Mouse (Mus musculus): Measurements from ENCODE around the gene Cdh23.

Cdh23 gene

GRCm38 (mm10) chr10:60399449-60399848 is 296.8 kb downstream of the Cdh23 start, which contains the start of gene Gm17455:
TSS of gene Gm17455 (plus strand) at chr10:60399726.
- DNase-seq (ENCODE audit: low read depth) = no peak

GRCm38 (mm10) chr10:60398051-60398814 is 298.1 kb downstream of the Cdh23 start:
- peak; percentile 59 for DNase-seq (ENCODE audit: low read depth)

- no peak for DNase-seq (ENCODE audit: low read depth)
These were observed 300.7 kb downstream of the Cdh23 start for GRCm38 (mm10) chr10:60395605-60396004.

DNA sequence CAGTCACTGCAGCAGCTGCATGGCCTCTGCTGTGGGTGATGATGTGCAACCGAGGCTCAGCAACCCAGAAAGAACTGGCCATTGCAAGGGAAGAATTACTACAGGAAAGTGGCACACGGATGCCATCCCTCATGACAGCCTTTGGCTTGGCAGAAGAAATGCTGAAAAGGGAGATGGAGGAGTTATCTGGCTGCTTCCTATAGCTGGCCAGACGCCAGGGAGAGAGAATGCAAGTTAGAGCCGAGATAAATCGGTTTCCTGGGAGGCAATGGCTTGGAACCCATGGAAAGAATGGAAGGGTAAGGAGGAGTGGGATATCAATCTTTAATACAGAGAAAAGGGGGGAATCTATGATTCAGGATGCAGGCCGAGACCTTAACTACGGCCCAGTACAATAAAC is 301.4 kb downstream of the Cdh23 start:
- DNase-seq (ENCODE audit: low read depth) = no peak

DNA sequence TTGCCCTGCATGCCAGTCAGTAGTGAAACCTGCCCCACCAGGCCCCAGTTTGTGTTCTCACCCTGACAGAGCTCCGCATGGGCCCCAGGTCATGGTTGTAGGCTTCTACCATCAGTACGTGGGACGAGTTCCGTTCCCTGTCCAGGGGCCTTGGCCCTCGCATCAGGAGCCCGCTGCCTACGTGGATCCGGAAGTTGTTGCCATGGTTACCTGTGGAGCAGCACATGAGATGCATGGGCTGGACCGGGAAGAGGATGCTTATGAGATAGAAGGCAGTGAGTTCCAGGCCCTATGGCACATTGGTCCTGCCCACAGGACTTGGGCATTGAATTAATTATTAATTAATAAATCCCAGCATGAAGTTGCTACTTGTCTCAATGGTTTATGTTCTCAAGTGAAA is 304.6 kb downstream of the Cdh23 start:
- no peak for DNase-seq (ENCODE audit: low read depth)

GRCm38 (mm10) chr10:60390904-60391420 is 305.3 kb downstream of the Cdh23 start:
- DNase-seq (ENCODE audit: low read depth) = no peak

DNA sequence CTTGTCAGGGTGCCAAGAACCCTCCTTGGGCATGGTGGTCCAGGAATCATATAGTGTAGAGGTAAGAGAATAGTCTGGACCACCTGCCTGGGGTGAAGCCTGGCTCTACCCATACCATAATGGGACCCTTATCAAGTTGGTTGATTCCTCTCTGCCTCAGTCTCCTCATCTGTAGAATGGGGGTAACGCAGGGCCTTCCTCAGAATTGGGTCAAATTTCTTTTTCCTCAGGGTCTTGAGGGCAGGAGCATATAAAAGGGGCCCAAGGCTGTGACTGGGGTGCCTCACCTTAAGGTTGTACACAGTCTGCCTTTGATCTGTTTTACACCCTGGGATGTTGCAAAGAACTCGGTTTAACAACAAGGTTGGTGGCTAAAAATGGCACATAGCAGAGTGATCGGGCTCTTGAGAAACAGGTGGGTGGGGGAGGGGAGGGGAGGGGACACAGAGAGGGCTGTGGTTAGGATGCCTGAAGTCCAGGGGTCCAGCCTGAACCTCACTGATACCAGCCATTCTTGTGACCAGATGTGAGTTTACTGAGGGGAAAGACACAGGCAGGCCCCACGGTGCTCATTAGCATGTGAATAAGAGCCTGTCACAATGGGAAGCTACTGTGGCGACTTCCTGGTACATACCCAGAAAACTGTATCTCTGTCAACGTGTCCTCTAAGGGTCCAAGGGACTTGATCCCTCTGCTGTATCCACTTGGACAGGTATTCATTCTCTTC is 305.9 kb downstream of the Cdh23 start:
- peak; percentile 61 for DNase-seq (ENCODE audit: low read depth)

DNA sequence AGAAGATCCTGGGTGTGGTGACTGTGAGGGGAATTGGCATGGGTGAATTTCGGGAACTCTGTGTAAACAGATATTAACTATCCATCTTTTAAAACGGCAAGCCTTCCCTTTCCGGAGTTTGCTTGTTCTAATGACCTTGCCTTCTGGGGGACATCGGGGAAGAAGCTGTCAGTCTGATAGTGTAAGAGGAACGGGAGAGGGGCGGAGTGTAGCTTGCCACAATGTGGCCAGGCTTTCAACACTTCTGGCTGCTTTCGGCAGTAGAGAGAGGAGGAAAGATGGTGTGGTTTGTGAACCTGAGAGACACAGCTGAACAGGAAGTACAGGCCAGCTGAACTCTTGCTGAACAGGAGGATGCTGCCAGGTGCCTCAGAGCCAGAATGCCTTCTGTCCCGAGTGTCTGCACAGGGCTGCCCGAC is 306.8 kb downstream of the Cdh23 start:
- DNase-seq (ENCODE audit: low read depth) = peak; percentile 78

- DNase-seq (ENCODE audit: low read depth) = no peak
These were observed 308.0 kb downstream of the Cdh23 start for GRCm38 (mm10) chr10:60388332-60388731.

DNA sequence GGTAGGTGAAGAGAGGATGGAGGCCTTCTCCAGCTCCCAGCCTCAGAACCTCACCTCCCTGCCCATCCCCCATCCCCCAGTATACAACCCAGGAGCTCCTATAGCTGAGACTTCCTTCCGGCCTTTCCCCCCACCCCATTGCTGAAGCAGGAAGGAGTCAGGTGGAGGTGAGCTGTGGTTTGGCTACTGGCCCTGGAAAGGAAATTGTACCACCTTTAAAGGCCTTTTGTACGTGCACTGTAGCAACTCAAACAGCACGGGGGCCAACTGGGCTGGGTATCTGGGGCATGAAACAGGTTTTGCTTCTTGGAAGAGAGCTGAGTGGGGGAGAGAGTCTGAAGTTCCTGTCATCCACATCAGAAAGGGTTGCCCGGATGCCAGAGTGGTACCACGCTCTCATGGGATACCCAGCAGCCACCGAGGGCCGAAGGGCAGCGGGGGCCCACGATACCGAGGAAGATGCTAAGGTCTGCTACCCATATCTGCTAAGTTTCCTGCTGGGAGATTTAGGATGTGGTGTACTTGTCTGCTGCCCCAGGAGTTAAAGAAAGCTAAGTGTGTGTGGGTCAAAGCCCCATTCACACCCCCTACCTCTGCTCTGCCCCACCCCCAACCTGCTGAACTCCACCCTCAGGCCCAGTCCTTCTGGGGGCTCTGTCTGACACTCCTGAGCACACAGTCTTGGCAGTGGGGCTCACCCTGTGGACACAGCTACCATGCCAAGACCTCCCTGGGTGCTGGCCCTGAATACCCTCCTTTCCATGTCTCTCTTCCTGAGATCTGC is 315.0 kb downstream of the Cdh23 start:
- peak; percentile 85 for DNase-seq (ENCODE audit: low read depth)

DNA sequence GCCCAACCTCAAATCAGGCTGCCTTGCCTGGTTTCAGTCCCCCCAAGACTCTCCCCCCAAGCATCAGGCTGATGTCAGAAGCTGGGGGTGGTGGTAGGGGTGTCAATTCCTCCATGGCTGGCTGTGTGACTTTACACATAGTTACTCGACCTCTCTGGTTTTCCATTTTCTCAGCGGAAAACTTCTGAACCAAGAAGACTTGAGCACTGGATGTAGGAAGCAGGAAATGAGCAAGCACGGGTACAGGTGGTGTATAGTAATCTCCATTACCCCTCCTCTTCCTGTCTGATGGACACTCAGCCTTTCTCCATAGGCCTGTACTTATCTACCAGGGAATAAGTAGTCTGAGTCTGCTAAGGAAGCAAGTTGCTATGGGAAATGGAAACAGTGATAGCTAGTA is 316.1 kb downstream of the Cdh23 start:
- peak; percentile 61 for DNase-seq (ENCODE audit: low read depth)

GRCm38 (mm10) chr10:60379419-60379957 is 316.8 kb downstream of the Cdh23 start:
- no peak for DNase-seq (ENCODE audit: low read depth)

DNA sequence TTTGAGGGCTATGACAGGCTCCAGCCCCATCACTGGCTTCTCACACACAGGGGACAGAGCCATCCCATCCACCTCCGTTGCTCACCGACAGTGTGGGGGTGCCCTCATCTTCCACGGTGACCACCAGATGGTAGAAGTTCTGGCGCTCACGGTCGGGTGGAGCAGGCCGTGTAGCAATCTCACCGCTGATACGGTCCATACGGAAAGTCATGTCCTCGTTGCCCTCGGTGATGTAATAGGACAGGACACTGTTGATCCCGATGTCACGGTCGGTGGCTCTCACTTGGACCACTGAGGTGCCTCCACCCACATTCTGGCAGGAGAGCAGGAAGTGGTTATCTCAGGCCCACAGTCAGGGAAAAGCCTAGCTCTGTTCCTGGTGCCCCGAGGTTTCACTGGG is 319.6 kb downstream of the Cdh23 start:
- no peak for DNase-seq (ENCODE audit: low read depth)

DNA sequence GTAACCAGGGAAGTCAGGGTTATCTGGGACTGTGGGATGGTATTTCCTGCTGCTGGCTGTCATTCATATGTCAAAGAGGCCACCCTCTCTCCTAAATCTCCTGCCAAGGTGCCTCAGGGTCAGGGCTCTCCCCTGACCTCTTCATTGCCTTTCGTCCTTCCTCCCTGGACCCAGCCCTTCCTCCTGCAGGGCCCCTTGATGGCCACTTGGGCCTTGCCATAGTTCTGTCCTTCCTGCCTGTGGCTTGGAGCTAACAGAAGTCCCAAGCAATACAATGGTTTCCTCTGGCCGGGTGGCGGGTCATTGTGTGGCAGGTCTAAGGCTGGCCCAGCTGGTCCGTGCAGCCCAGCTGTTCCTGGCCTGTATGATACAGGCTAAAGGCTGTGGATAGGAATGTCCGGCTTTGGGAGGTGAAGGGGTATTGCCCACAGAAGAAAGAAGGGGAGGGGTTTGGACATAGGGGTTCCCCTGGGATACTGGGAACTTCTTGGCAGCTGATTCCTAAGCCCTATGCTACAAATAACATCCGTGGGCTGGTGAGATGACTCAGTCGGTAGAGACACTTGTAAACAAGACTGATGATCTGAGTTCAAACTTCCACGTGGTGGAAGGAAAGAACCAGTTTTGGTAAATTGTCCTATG is 322.2 kb downstream of the Cdh23 start:
- DNase-seq (ENCODE audit: low read depth) = peak; percentile 51

DNA sequence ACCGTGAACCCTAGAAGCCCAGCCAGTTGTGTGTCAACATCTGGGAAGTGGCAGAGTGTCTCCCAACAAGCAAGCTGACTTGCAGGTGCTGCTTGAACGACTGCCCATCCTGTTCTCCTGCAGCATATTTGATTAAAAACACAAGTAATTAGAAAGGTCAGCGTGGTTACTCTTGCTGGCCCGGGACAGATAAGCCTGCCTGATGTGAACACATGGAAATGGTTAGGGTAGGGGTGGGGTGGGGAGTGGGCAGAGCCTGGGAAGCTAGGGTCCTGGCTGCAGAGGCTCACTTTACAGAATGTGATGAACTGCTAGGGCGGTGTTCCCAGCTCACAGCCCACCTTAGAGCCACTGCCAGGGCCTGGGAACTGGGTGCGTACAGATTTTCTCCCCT is 322.8 kb downstream of the Cdh23 start:
- no peak for DNase-seq (ENCODE audit: low read depth)

DNA sequence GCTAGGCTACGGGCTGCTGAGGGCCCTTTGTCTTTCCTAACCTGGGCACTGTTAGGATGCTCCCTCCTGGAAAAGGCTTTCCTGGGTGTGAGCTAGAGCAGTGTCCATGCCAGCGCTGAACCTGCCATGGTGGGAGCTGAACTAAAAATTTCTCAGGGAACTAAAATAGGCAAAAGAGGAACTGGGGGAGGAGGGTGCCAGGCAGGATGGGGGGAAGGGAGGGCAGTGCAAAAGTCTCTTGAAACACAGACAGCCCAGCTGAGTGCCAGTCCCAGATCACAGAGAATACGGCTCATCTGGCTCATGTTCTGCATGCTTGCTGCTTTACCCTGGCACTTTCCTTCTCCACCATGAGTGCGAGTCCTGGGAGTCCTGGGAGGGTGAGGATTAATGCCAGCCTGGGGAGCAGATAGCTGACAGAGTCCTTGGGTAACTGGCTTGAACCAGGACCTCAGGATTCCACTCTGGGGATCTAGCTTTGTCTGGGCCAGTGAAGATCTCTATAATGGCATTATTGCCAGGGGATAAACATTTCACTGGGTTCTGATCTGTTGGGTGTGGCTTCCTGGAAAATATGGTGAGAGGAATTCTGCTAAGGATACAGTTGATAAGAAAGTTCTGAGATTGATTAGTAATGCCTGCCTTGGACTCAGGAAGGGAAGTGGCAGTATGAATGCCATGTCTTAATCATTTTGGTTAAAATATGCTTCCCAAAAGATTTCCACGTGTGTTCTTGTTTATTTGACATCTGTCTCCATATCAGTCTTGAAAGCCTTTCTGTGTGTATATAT is 324.5 kb downstream of the Cdh23 start:
- peak; percentile 60 for DNase-seq (ENCODE audit: low read depth)

DNA sequence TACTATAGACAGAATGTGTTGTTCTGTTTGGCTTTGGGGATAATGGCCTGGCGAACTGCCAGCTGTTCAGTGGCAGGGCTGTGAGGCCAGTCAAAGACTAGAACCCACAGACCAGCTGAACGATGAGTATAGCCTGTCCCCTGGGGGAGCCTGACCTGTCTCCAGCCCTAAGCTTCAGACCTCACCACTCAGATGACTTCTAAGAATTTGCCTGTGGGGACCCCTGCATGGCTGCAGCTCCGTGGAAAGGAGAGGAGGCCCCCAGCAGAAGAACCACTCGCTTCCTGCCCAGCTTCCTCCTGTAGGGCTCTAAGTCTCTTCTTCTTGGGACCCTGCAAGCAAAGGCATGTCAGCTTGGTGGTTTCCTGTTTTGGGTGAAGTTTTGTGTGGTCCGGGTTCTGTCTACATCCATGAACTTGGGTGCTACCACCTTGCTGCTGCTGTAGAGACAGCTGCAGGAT is 325.7 kb downstream of the Cdh23 start:
- peak; percentile 71 for DNase-seq (ENCODE audit: low read depth)

DNA sequence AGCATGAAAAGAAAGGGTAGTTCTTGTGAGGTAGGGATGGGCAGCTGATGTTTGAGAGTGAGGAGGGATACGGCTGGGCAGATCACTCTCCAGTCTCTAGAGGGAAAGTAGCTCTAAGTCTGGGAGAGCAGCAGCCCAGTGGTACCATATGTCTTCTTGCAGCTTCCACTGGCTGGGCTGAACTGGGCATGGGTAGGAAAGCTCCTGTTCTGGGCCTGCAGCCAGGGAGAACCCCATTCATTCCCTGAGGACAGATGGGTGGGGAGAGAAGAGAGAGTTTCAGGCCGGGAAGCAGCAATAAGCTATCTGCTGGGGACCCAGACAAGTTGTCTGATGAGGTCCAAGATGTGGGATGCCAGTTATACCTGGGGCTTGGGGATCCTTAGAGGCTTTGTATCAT is 326.2 kb downstream of the Cdh23 start:
- DNase-seq (ENCODE audit: low read depth) = no peak

DNA sequence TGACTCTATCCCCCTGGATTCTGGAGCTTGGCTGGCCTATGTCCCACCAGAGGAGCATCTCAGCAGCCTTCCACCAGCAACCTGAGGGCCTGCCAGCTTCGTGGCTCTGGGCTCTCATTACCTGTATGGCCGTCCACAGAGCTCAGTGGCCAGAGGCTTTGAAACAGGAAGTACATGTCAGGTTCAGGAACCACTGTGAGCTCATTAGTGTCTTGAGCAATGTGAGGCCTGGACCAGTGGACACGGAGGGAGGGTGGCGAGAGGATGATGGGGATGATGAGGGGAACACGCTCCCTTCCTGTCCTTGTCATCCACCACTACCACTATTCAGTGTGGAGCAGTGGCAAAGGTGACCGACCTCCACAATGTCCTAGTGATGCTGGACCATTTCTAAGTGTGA is 326.9 kb downstream of the Cdh23 start:
- DNase-seq (ENCODE audit: low read depth) = no peak

- DNase-seq (ENCODE audit: low read depth) = no peak
These were observed 328.4 kb downstream of the Cdh23 start for GRCm38 (mm10) chr10:60367904-60368303.

GRCm38 (mm10) chr10:60367145-60367544 is 329.1 kb downstream of the Cdh23 start:
- DNase-seq (ENCODE audit: low read depth) = no peak
